Mouse (Mus musculus) heart, adult 2 months (tissue): Measurements from ENCODE around the gene Rnase2a. TPM values are rescaled to one million over a fixed set of nuclear protein-coding genes. Genes with fewer than 3 reads are reported as not detected.
"Not testable (repeated sequence)": the region's sequence is repeated elsewhere in the genome, so short reads cannot be mapped to it uniquely, and the experiment has no call there.

Source experiments
- DNase-seq, 2 experiments: peaks; one replicate each; pipeline ENCODE4 v3.0.0; 2021
- H3K27ac ChIP-seq: fragments of 200-600 bp; 2 replicates; pipeline ENCODE4 v1.8.1; 2022
- H3K27me3 ChIP-seq: fragments of 200-500 bp; 2 replicates; pipeline ENCODE4 v1.6.1; 2012; ENCODE audit warnings: mild to moderate bottlenecking, low read length, inconsistent platforms, mixed read lengths; ENCODE audit not compliant: control insufficient read depth, insufficient read depth
- H3K36me3 ChIP-seq: fragments of 200-500 bp; 2 replicates; pipeline ENCODE4 v1.6.1; 2012; ENCODE audit warnings: low read length, inconsistent platforms; ENCODE audit not compliant: control insufficient read depth, insufficient read depth
- H3K4me1 ChIP-seq: fragments of 200-500 bp; 2 replicates; pipeline ENCODE4 v1.6.1; 2011; ENCODE audit warnings: low read length; ENCODE audit not compliant: control insufficient read depth, insufficient read depth
- H3K4me3 ChIP-seq: fragments of 200-600 bp; 2 replicates; pipeline ENCODE4 v1.8.1; 2022
- H3K79me2 ChIP-seq: fragments of 200-500 bp; replicated peaks from 2 replicates; pipeline ENCODE4 v1.6.1; 2012; ENCODE audit warnings: mild to moderate bottlenecking, inconsistent platforms, low read length, moderate library complexity, mixed read lengths; ENCODE audit not compliant: control insufficient read depth, insufficient read depth
- H3K9ac ChIP-seq: fragments of 200-500 bp; 2 replicates; pipeline ENCODE4 v1.6.1; 2012; ENCODE audit warnings: low read depth, mild to moderate bottlenecking, control low read depth, inconsistent platforms, low read length, mixed read lengths
- CTCF ChIP-seq: fragments of 200-600 bp; IDR thresholded peaks from 2 replicates; pipeline ENCODE4 v1.8.1; 2022; ENCODE audit warnings: antibody characterized with exemption, mild to moderate bottlenecking, moderate library complexity
- EP300 ChIP-seq: fragments of 200-500 bp; IDR thresholded peaks from 2 replicates; pipeline ENCODE4 v1.6.1; 2011; ENCODE audit warnings: low read depth, low read length, control low read depth; ENCODE audit not compliant: insufficient read depth
- POLR2A ChIP-seq: fragments of 200-500 bp; IDR thresholded peaks from 2 replicates; pipeline ENCODE4 v1.6.1; 2011; ENCODE audit warnings: mild to moderate bottlenecking, low read depth, low read length, control low read depth; ENCODE audit not compliant: insufficient read depth
- WGBS: fragments of 180-500 bp; shearing (Covaris S2); methylation state at CpG from one replicate; pipeline ENCODE4 v1.1.7; 2018; 5-methylcytosine and 5-hydroxymethylcytosine counted together
- intact Hi-C: fragments of 180-260 bp; cut with DNase I; formaldehyde crosslinking; loops from one replicate; pipeline ENCODE4 v1.15.1; 2025
- polyA plus RNA-seq: library from polyadenylated mRNA; depleted of rRNA; stranded (reverse); fragments of >200 nt; gene quantifications from 2 replicates; pipeline ENCODE4 v1.2.3, GENCODE M21; 2012; rRNA removed
- total RNA-seq, 2 experiments: library from RNA; stranded (reverse); gene quantifications; 2 replicates each; pipeline ENCODE4 v1.2.3; 2021

The Rnase2a gene
- total and polyA plus RNA-seq, 3 experiments: 0.57 to 0.89 TPM; not detected in 1

DNA sequence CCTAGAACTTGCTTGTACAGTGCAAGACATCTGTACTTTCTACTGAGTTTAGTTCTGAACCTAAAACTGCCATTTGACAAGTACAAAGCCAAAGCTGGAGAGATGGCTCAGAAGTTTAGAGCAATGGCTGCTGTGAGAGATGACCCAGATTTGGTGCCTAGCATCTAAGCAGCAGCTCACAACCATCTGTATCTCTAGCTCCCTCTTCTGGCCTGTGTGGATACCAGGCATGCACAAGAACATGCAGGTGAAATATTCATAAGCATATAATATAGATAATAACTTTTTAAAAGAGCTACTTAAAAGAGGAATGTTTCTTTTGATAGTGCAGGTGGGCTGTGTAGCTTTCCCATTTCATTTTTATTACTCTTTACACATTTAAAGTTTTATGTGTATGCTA, 15.0 kb downstream of the Rnase2a start:
- H3K79me2 ChIP-seq: no peaks in the 10 kb centered on the region
- no peaks in the 10 kb centered on the region for H3K27me3 ChIP-seq
- H3K4me1 ChIP-seq: peaks cover 1% of the 10 kb centered on the region; the same call in 1 of the 2 replicates
- TF ChIP-seq CTCF (peak; percentile 91), POLR2A (no peak), EP300 (no peak)
- H3K36me3 ChIP-seq: no peaks in the 10 kb centered on the region
- H3K4me3 ChIP-seq: no peak overlapping the region
- intact Hi-C loops: loop anchor here (1.0 kb wide), 2 partner anchors 65 to 138 kb away; no protein-coding TSS in a partner anchor
- H3K27ac ChIP-seq: no peak overlapping the region
- DNase-seq: peak in 1 of 2 experiments; percentile 30
- no peak overlapping the region for H3K9ac ChIP-seq

DNA sequence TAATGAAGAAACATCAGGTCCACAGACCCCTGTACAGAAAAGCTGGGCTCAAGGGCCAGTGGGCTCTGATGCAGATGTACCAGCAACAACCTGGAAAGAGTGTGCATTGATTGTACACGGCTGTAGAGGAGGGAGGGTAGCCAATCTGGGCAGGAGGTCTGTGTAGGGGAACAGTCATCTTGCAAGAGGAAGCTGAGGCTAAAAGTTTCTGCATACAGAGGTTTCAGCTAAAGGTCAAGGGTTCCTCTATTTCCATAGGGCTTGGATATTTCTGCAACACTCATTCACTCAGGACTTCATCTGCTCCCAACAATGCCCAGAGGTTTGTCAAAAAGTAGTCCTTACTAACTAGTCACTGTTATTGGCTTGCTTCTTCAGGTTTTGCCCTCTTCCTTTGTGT, 18.4 kb downstream of the Rnase2a start:
- 68% methylated on average over 1 of the region's 1 CpGs for WGBS
- H3K4me1 ChIP-seq, H3K79me2 ChIP-seq, H3K4me3 ChIP-seq, DNase-seq, H3K27me3 ChIP-seq, intact Hi-C loops, H3K27ac ChIP-seq, H3K36me3 ChIP-seq, H3K9ac ChIP-seq: not testable (repeated sequence)

DNA sequence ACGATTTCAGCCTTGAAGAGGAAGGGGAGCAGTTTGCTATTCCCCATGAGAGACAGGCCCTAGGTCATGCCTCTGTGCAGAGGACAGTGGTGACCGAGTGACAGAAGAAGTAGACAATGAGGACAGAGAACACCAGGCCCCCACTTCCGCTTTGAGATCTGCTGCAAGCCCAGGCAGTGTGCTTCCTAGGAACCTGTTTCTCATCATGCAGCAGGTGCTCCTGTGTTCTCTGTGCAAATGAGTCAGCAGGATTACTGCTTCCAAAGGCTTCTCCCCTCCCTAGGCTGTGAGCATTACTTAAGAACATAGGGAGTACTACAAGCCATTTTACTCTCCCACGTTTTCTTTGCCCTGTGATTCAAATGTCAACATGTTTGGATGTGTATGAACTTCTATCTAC, 26.3 kb downstream of the Rnase2a start:
- H3K27ac ChIP-seq, H3K4me3 ChIP-seq, H3K36me3 ChIP-seq, intact Hi-C loops, H3K27me3 ChIP-seq, H3K9ac ChIP-seq, DNase-seq, H3K4me1 ChIP-seq, H3K79me2 ChIP-seq: not testable (repeated sequence)
- 43% methylated on average over 4 of the region's 4 CpGs for WGBS

DNA sequence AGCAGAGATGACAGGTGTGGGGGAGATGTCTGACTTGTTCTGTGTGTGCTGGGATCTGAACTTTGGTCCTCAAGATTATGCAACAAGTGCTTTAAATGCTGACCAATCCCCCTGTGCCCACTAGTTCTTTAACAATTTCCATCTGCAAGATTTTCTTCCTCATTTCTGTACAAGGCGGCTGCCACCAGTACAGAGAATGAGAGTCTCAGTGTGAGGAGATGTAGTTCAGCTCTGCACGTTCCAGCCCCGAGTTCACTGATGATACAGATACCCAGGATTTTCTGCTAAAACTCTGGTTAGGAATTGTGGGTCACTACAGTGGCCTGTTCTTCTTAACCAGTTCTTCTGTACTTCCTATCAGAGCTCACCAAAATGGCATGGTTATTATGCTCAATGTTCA, 35.8 kb downstream of the Rnase2a start:
- not testable (repeated sequence) for H3K27ac ChIP-seq

More for the DNA sequence above, 35.8 kb downstream of the Rnase2a start:
- intact Hi-C loops, H3K4me1 ChIP-seq, H3K9ac ChIP-seq, DNase-seq, H3K4me3 ChIP-seq, H3K36me3 ChIP-seq, H3K27me3 ChIP-seq, H3K79me2 ChIP-seq: not testable (repeated sequence)
- 84% methylated on average over 3 of the region's 3 CpGs for WGBS

Other genes starting within 250 kb of the Rnase2a start
- gene Rnase10, start 248.4 kb downstream of the Rnase2a start, total RNA-seq: under 1 TPM in 1 of 2 experiments, not detected in 1; 0.61 TPM
- gene Rnase10, start 248.4 kb downstream of the Rnase2a start, polyA plus RNA-seq: 0.21 and 0.38 TPM in 2 replicates
- gene Rnase9, start 214.2 kb downstream of the Rnase2a start, total RNA-seq: not detected
- not detected in 2 replicates for gene Rnase9, start 214.2 kb downstream of the Rnase2a start, polyA plus RNA-seq
- gene Rnase11, start 205.9 kb downstream of the Rnase2a start, total RNA-seq: not detected
- gene Rnase11, start 205.9 kb downstream of the Rnase2a start, polyA plus RNA-seq: not detected in 2 replicates
- gene Rnase12, start 198.5 kb downstream of the Rnase2a start, total RNA-seq: not detected
- not detected in 2 replicates for gene Rnase12, start 198.5 kb downstream of the Rnase2a start, polyA plus RNA-seq
- gene Olfr750, start 181.7 kb downstream of the Rnase2a start, total RNA-seq: not detected
- not detected in 2 replicates for gene Olfr750, start 181.7 kb downstream of the Rnase2a start, polyA plus RNA-seq
- 10 to 100 TPM; 47.9 to 59.6 TPM for gene Rnase4, start 165.0 kb downstream of the Rnase2a start, total RNA-seq
- gene Rnase4, start 165.0 kb downstream of the Rnase2a start, polyA plus RNA-seq: 90.9 and 123 TPM in 2 replicates
- gene Ang, start 165.0 kb downstream of the Rnase2a start, total RNA-seq: 10 to 100 TPM in 1 of 2 experiments, 1 to 10 TPM in 1; 5.6 to 10.2 TPM
- gene Ang, start 165.0 kb downstream of the Rnase2a start, polyA plus RNA-seq: 10.8 and 12.1 TPM in 2 replicates
- not detected for gene Eddm3b, start 141.7 kb downstream of the Rnase2a start, total RNA-seq
- not detected in 2 replicates for gene Eddm3b, start 141.7 kb downstream of the Rnase2a start, polyA plus RNA-seq
- under 1 TPM; 0.25 to 0.78 TPM for gene Rnase6, start 132.2 kb downstream of the Rnase2a start, total RNA-seq
- gene Rnase6, start 132.2 kb downstream of the Rnase2a start, polyA plus RNA-seq: 1.9 and 3.5 TPM in 2 replicates
- under 1 TPM; 0.42 to 0.84 TPM for gene Rnase1, start 109.3 kb downstream of the Rnase2a start, total RNA-seq
- gene Rnase1, start 109.3 kb downstream of the Rnase2a start, polyA plus RNA-seq: 0.53 and 0.76 TPM in 2 replicates
- gene Rnase2b, start 93.9 kb downstream of the Rnase2a start, total RNA-seq: not detected
- not detected in 2 replicates for gene Rnase2b, start 93.9 kb downstream of the Rnase2a start, polyA plus RNA-seq
- gene Ang2, start 57.0 kb downstream of the Rnase2a start, total RNA-seq: not detected
- not detected in 2 replicates for gene Ang2, start 57.0 kb downstream of the Rnase2a start, polyA plus RNA-seq
- gene Ear14, start 52.7 kb downstream of the Rnase2a start, total RNA-seq: not detected
- not detected in 2 replicates for gene Ear14, start 52.7 kb downstream of the Rnase2a start, polyA plus RNA-seq
- gene Gm7247, start 105.6 kb upstream of the Rnase2a start, total RNA-seq: not detected
- gene Gm7247, start 105.6 kb upstream of the Rnase2a start, polyA plus RNA-seq: not detected in 2 replicates
- gene Vmn2r88, start 154.7 kb upstream of the Rnase2a start, total RNA-seq: not detected
- gene Vmn2r88, start 154.7 kb upstream of the Rnase2a start, polyA plus RNA-seq: not detected in 2 replicates
- gene Vmn2r89, start 195.7 kb upstream of the Rnase2a start, total RNA-seq: not detected
- not detected in 2 replicates for gene Vmn2r89, start 195.7 kb upstream of the Rnase2a start, polyA plus RNA-seq